Mouse (Mus musculus): ENCODE data around the gene Zfp583.

Gene Zfp583

GRCm38 (mm10) chr7:6285842-6286705 lies 45.0 kb downstream of the Zfp583 start, which contains the start of gene Zfp667:
TSS of gene Zfp667 (plus strand) at chr7:6286579.
- DNase-seq = peak; percentile 96 to 99

- DNase-seq = no peak
Measured at GRCm38 (mm10) chr7:6285366-6285765, 45.7 kb downstream of the Zfp583 start.

- DNase-seq = no peak
Measured at GRCm38 (mm10) chr7:6284442-6285012, 46.6 kb downstream of the Zfp583 start.

- DNase-seq = peak; percentile 83 to 85
Measured at GRCm38 (mm10) chr7:6283451-6284075, 47.5 kb downstream of the Zfp583 start.

GRCm38 (mm10) chr7:6282749-6283148 lies 48.3 kb downstream of the Zfp583 start:
- peak; percentile 69 to 88 for DNase-seq

GRCm38 (mm10) chr7:6277906-6278305 lies 53.2 kb downstream of the Zfp583 start:
- DNase-seq = no peak

GRCm38 (mm10) chr7:6265695-6266094 lies 65.4 kb downstream of the Zfp583 start:
- DNase-seq = peak in 1 of 2 experiments; percentile 17
